Mouse (Mus musculus) Muller cell, postnatal 12 days (primary cell): ENCODE measurements around the gene Mark3.

Experiments
- DNase-seq: peaks from one replicate; pipeline ENCODE4 v3.0.0-alpha.2; 2015; ENCODE audit errors: inconsistent ontology term

Mark3 gene

GRCm38 (mm10) chr12:111674850-111675486 lies 100.6 kb downstream of the Mark3 start:
- DNase-seq: no peak

- no peak for DNase-seq
Observed at GRCm38 (mm10) chr12:111675797-111676580, 101.7 kb downstream of the Mark3 start.

GRCm38 (mm10) chr12:111677421-111677820 lies 103.1 kb downstream of the Mark3 start:
- DNase-seq: no peak

- peak; percentile 85 for DNase-seq
Observed at GRCm38 (mm10) chr12:111677882-111678669, 103.8 kb downstream of the Mark3 start, which contains the start of gene Trmt61a. Gene Trmt61a, plus strand, starts transcription at chr12:111678105.

GRCm38 (mm10) chr12:111678670-111678933 lies 104.3 kb downstream of the Mark3 start:
- DNase-seq: no peak

GRCm38 (mm10) chr12:111678997-111679396 lies 104.7 kb downstream of the Mark3 start:
- peak; percentile 12 for DNase-seq

- DNase-seq: no peak
Observed at GRCm38 (mm10) chr12:111680661-111681060, 106.3 kb downstream of the Mark3 start.

GRCm38 (mm10) chr12:111681305-111681704 lies 107.0 kb downstream of the Mark3 start:
- peak; percentile 25 for DNase-seq

GRCm38 (mm10) chr12:111682003-111682402 lies 107.7 kb downstream of the Mark3 start:
- DNase-seq: peak; percentile 71

GRCm38 (mm10) chr12:111682806-111683205 lies 108.5 kb downstream of the Mark3 start:
- peak; percentile 92 for DNase-seq

GRCm38 (mm10) chr12:111686390-111686789 lies 112.1 kb downstream of the Mark3 start:
- peak; percentile 49 for DNase-seq

GRCm38 (mm10) chr12:111687350-111688068 lies 113.2 kb downstream of the Mark3 start:
- DNase-seq: peak; percentile 85

- no peak for DNase-seq
Observed at GRCm38 (mm10) chr12:111688069-111688428, 113.7 kb downstream of the Mark3 start.

GRCm38 (mm10) chr12:111689426-111689825 lies 115.1 kb downstream of the Mark3 start:
- DNase-seq: peak; percentile 31

GRCm38 (mm10) chr12:111691346-111691872 lies 117.1 kb downstream of the Mark3 start:
- DNase-seq: peak; percentile 95

GRCm38 (mm10) chr12:111692899-111693298 lies 118.6 kb downstream of the Mark3 start:
- DNase-seq: no peak

GRCm38 (mm10) chr12:111693341-111694270 lies 119.3 kb downstream of the Mark3 start:
- DNase-seq: peak; percentile 93

- DNase-seq: no peak
Observed at GRCm38 (mm10) chr12:111694271-111694781, 120.0 kb downstream of the Mark3 start.

GRCm38 (mm10) chr12:111694880-111695804 lies 120.8 kb downstream of the Mark3 start:
- DNase-seq: peak; percentile 60
